Mouse (Mus musculus): ENCODE results near the gene Sycp1. TPM values are rescaled to one million over a fixed set of nuclear protein-coding genes. Genes with fewer than 3 reads are reported as not detected.

Gene Sycp1
- polyA plus RNA-seq, 1 experiment from 2014 or later: not detected

- 66% methylated on average over 2 of the region's 2 CpGs for WGBS
- no peak within 1 kb of the TSS for H3K9ac ChIP-seq (ENCODE audit: low read depth, low read length)
- H3K9me3 ChIP-seq (ENCODE audit: control insufficient read depth, low read length): no peaks in the 10 kb centered on the region
- no peaks in the 10 kb centered on the region for H3K27me3 ChIP-seq (replicated peaks; ENCODE audit: control insufficient read depth, insufficient read depth, low read length)
- no peaks in the 10 kb centered on the region for H3K36me3 ChIP-seq (ENCODE audit: control insufficient read depth, insufficient read depth, low read length)
- H3K4me3 ChIP-seq (ENCODE audit: low read length): no peak within 1 kb of the TSS
- no peak for ATAC-seq
- H3K27ac ChIP-seq (ENCODE audit: low read length): no peak within 1 kb of the TSS
- H3K4me1 ChIP-seq (ENCODE audit: control insufficient read depth, insufficient read depth, low read length): no peaks in the 10 kb centered on the region
- H3K4me2 ChIP-seq (ENCODE audit: low read depth, low read length): no peak within 1 kb of the TSS
These were observed 153.3 kb downstream of the Sycp1 start, which contains the start of gene Tshb for GRCm38 (mm10) chr3:102782618-102783017. Gene Tshb (minus strand): TSS chr3:102782718.

- ATAC-seq: no peak
- no peaks in the 10 kb centered on the region for H3K4me1 ChIP-seq (ENCODE audit: control insufficient read depth, insufficient read depth, low read length)
- no peak overlapping the region for H3K9ac ChIP-seq (ENCODE audit: low read depth, low read length)
- no peaks in the 10 kb centered on the region for H3K36me3 ChIP-seq (ENCODE audit: control insufficient read depth, insufficient read depth, low read length)
- no peaks in the 10 kb centered on the region for H3K9me3 ChIP-seq (ENCODE audit: control insufficient read depth, low read length)
- H3K27me3 ChIP-seq (replicated peaks; ENCODE audit: control insufficient read depth, insufficient read depth, low read length): no peaks in the 10 kb centered on the region
- H3K4me2 ChIP-seq (ENCODE audit: low read depth, low read length): no peak overlapping the region
- no peak overlapping the region for H3K27ac ChIP-seq (ENCODE audit: low read length)
- 80% methylated on average over 4 of the region's 4 CpGs for WGBS
- no peak overlapping the region for H3K4me3 ChIP-seq (ENCODE audit: low read length)
These were observed 162.9 kb downstream of the Sycp1 start for GRCm38 (mm10) chr3:102773018-102773417.

Other genes starting within 250 kb of the Sycp1 start
- 15.0 and 15.2 TPM in 2 replicates for gene Tspan2, start 201.6 kb downstream of the Sycp1 start, polyA plus RNA-seq (2015; fragmentation: Nextera tagmentation; extraction: Ambion mirVana)
- gene Tshb, start 153.4 kb downstream of the Sycp1 start, polyA plus RNA-seq (2015; fragmentation: Nextera tagmentation; extraction: Ambion mirVana): 0.10 TPM in 1 of 2 replicates, not detected in the other
- gene Nr1h5, start 28.0 kb upstream of the Sycp1 start, polyA plus RNA-seq (2015; fragmentation: Nextera tagmentation; extraction: Ambion mirVana): 0.15 TPM in 1 of 2 replicates, not detected in the other
- 43.4 and 44.9 TPM in 2 replicates for gene Sike1, start 59.6 kb upstream of the Sycp1 start, polyA plus RNA-seq (2015; fragmentation: Nextera tagmentation; extraction: Ambion mirVana)
- gene Csde1, start 84.3 kb upstream of the Sycp1 start, polyA plus RNA-seq (2015; fragmentation: Nextera tagmentation; extraction: Ambion mirVana): 235 and 244 TPM in 2 replicates
- gene Nras, start 122.2 kb upstream of the Sycp1 start, polyA plus RNA-seq (2015; fragmentation: Nextera tagmentation; extraction: Ambion mirVana): 76.1 and 76.3 TPM in 2 replicates
- gene Ampd1, start 137.9 kb upstream of the Sycp1 start, polyA plus RNA-seq (2015; fragmentation: Nextera tagmentation; extraction: Ambion mirVana): 0.11 TPM in 1 of 2 replicates, not detected in the other
- gene Dennd2c, start 166.5 kb upstream of the Sycp1 start, polyA plus RNA-seq (2015; fragmentation: Nextera tagmentation; extraction: Ambion mirVana): 2.1 and 2.2 TPM in 2 replicates
- 153 and 173 TPM in 2 replicates for gene Bcas2, start 235.6 kb upstream of the Sycp1 start, polyA plus RNA-seq (2015; fragmentation: Nextera tagmentation; extraction: Ambion mirVana)